Mouse (Mus musculus) G1E (cell line): Measurements from ENCODE around the gene 9130409I23Rik. TPM values are rescaled to one million over a fixed set of nuclear protein-coding genes. Genes with fewer than 3 reads are reported as not detected.

Source experiments
- ATAC-seq: 2 replicates; pipeline ENCODE4 v1.8.0; 2016; ENCODE audit warnings: mild to moderate bottlenecking; ENCODE audit not compliant: insufficient number of reproducible peaks, poor library complexity, low FRiP score, severe bottlenecking; ENCODE audit errors: extremely low read depth
- DNase-seq: peaks from one replicate; pipeline ENCODE4 v3.0.0; 2012; ENCODE audit warnings: low spot score
- H3K27me3 ChIP-seq: 2 replicates; pipeline ENCODE4 v1.6.1; 2012; ENCODE audit warnings: mild to moderate bottlenecking, low read length, inconsistent platforms; ENCODE audit not compliant: insufficient read depth
- H3K36me3 ChIP-seq: replicated peaks from 2 replicates; pipeline ENCODE3; 2012; ENCODE audit warnings: mild to moderate bottlenecking, inconsistent platforms
- H3K4me1 ChIP-seq: 2 replicates; pipeline ENCODE4 v1.6.1; 2012; ENCODE audit warnings: low read depth, low read length, inconsistent platforms, mixed read lengths; ENCODE audit not compliant: insufficient read depth
- H3K4me3 ChIP-seq: 2 replicates; pipeline ENCODE4 v1.5.1; 2012; ENCODE audit warnings: low read depth, mild to moderate bottlenecking, inconsistent platforms, low read length, moderate library complexity, mixed read lengths
- H3K9me3 ChIP-seq: replicated peaks from 2 replicates; pipeline ENCODE4 v1.6.1; 2012; ENCODE audit warnings: inconsistent platforms
- CTCF ChIP-seq: IDR thresholded peaks from 2 replicates; pipeline ENCODE4 v1.5.1; 2012; ENCODE audit warnings: low read depth, low read length, inconsistent platforms, mixed read lengths
- GATA1 ChIP-seq: IDR thresholded peaks from 2 replicates; pipeline ENCODE4 v1.6.1; 2012; ENCODE audit warnings: borderline replicate concordance, low read length, inconsistent platforms, mixed read lengths
- GATA2 ChIP-seq: IDR thresholded peaks from 2 replicates; pipeline ENCODE4 v1.6.1; 2012; ENCODE audit warnings: low read depth, low read length, inconsistent platforms, borderline replicate concordance
- POLR2AphosphoS5 ChIP-seq: IDR thresholded peaks from 2 replicates; pipeline ENCODE4 v1.6.1; 2012; ENCODE audit warnings: low read depth, low read length, inconsistent platforms; ENCODE audit not compliant: insufficient replicate concordance
- TAL1 ChIP-seq: conservative IDR thresholded peaks from 2 replicates; pipeline ENCODE4 v1.6.1; 2012; ENCODE audit warnings: low read depth, low read length, inconsistent platforms, mixed read lengths
- polyA plus RNA-seq: library from polyadenylated mRNA; stranded (reverse); fragments of >175 nt; gene quantifications from 2 replicates; pipeline ENCODE4 v1.2.3, GENCODE M21; 2012
- total RNA-seq, 2 experiments: library from RNA; stranded (forward) in 1 of 2; stranded (reverse) in 1 of 2; fragments of 200-1000 nt in 1 of 2; fragments of >200 nt in 1 of 2; fragmentation: Nextera tagmentation in 1 of 2; gene quantifications; 2 replicates each; pipeline ENCODE4 v1.2.3; 2014 to 2017

9130409I23Rik gene
- total RNA-seq (2014; fragmentation: Nextera tagmentation) (not detected in 2 replicates), total RNA-seq (2017) (0.05 TPM in 1 of 2 replicates, not detected in the other), polyA plus RNA-seq (not detected in 2 replicates)

DNA sequence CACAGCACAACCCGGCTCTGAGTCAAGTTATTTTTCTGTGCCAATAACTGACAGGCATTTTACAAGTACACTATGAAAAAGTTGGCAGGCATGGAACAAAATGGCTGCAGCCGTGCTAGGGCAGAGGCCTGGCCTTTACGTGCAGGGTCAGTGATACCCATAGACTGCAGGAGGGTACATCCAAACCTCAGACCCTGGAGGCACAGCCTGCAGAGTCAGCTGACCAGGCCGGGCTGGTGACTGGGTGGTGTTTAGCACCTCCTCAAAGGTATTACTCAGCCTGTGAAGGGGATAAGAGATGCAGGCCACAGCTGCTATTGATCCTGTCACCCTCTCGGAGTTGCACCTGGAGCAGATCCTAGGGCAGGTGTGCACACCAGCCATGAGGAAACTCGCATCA, at the start of gene 9130409I23Rik:
Gene 9130409I23Rik (plus strand): TSS at position 301 of the 400 bp plus-strand sequence.
- TF ChIP-seq GATA1 (no peak), TAL1 (no peak)
- peaks cover 14% of the 10 kb centered on the region for H3K27me3 ChIP-seq
- no peaks in the 10 kb centered on the region for H3K9me3 ChIP-seq
- H3K4me1 ChIP-seq: no peaks in the 10 kb centered on the region
- no peak for ATAC-seq
- H3K36me3 ChIP-seq: no peaks in the 10 kb centered on the region
- no peak for DNase-seq
- no peak within 1 kb of the TSS for H3K4me3 ChIP-seq

DNA sequence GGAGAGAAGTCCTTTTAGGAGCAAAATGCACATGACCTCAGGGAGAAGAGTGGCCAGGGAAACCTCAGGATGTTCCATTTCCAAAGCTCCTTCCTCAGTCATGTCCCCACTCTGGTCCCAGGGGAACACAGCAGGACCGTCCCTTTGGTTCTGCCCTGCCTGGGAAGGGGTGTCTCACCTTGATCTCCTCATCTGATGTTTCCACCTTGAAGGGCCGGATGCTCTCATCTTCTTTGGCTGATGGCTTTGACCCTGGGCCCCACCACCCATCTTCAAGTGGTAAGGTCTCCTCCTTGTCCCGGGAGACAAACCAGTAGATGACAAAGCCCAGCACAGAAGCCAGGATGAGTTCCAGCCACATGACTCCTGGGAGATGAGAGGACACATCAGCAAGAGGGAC, 49.4 kb upstream of the 9130409I23Rik start:
- Histone ChIP-seq H3K27me3 (peaks cover 69% of the 10 kb centered on the region), H3K9me3 (no peaks in the 10 kb centered on the region), H3K4me3 (no peak overlapping the region), H3K4me1 (no peaks in the 10 kb centered on the region), H3K36me3 (no peaks in the 10 kb centered on the region)
- no peak for DNase-seq
- ATAC-seq: no peak
- TF ChIP-seq POLR2AphosphoS5 (no peak), TAL1 (no peak), GATA2 (no peak), GATA1 (no peak), CTCF (no peak)

DNA sequence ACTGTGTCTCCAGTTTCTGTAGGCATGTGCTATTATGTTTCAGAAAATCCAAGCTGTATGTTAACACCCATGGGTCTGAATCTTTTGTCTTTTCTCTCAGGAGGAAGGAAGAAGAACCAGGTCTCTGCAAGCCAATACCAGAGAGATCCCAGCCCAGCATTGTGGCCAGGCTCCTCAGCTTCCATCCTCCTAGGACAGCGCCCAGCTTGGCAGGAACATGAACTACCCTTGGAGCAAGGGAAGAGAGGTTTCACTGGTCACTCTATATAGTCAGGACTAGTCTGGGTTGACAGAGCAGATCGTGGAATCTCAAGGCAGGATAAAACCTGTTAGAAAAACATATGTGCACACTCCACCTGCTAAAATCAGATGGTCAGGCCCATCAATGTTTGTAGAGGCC, 47.2 kb upstream of the 9130409I23Rik start:
- Histone ChIP-seq H3K4me1 (no peaks in the 10 kb centered on the region), H3K9me3 (no peaks in the 10 kb centered on the region), H3K27me3 (peaks cover 62% of the 10 kb centered on the region), H3K4me3 (no peak overlapping the region), H3K36me3 (no peaks in the 10 kb centered on the region)
- DNase-seq: no peak
- no peak for ATAC-seq
- TF ChIP-seq CTCF: no peak
- no peak for TF ChIP-seq GATA2
- no peak for TF ChIP-seq TAL1
- no peak for TF ChIP-seq POLR2AphosphoS5
- TF ChIP-seq GATA1: no peak

DNA sequence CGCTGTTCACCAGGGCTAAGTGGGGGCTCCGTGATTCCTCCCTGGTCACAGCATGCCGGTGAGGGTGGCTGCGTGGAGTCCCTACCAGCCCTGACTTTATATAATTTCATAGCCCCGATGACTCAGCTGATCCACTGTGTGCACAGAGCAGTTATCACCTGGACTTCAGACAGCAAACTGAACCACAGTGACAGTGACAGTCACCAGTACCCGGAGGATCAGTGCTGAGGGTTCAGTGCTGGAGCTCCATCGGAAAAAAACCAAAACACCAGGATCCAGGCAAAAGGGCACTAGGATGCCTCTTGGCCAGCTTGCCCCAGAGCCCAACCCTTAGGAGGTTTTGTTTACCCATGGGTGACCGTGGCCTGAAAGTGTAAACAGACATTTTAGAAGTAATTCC, 45.7 kb upstream of the 9130409I23Rik start:
- peaks cover 6% of the 10 kb centered on the region; the same call in 1 of the 2 replicates for H3K4me1 ChIP-seq
- H3K4me3 ChIP-seq: no peak overlapping the region
- H3K36me3 ChIP-seq: no peaks in the 10 kb centered on the region
- DNase-seq (no peak), ATAC-seq (no peak)
- no peak for TF ChIP-seq CTCF
- no peak for TF ChIP-seq GATA2
- no peak for TF ChIP-seq GATA1
- no peak for TF ChIP-seq POLR2AphosphoS5
- TF ChIP-seq TAL1: no peak
- H3K9me3 ChIP-seq: no peaks in the 10 kb centered on the region
- peaks cover 65% of the 10 kb centered on the region for H3K27me3 ChIP-seq

DNA sequence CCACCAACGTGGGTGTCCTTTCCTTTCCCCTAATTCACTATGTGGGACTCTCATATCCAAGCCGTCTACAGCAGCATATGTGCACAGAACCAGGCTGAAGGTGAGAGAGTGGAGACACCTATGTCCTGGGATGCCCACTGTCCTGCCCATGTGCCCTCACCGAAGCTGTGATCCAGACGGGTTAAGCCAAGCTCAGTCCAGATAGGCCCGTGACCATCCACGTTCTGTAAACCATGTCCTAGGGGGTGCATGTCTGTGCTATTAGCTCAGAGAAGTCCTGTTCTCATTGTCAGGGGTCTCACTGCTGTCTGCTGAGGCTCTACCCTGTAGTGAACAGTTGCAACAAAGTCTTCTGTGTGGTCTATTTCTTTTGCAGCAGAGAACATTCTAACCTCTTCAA, 43.2 kb upstream of the 9130409I23Rik start:
- no peak for DNase-seq

DNA sequence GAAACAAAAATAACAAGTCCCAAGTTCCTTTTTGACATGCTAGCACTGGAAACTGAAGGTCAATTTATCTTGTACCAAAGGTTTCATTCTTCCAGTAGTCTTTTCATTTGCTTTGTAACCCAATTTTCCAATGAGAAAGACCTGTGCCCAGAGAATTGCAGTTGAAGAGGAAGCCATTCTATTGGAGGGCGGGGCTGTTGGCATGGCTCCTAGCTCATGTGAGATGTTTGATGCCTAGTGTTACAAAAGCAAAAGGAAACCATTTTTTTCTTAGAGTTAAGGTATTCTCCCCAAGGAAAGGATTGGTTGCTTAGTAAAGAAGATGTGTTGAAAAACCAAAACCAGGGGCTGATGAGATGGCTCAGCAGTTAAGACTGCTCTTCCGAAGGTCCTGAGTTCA, 42.8 kb upstream of the 9130409I23Rik start:
- Histone ChIP-seq H3K36me3 (no peaks in the 10 kb centered on the region), H3K4me3 (no peak overlapping the region), H3K27me3 (peaks cover 65% of the 10 kb centered on the region), H3K9me3 (no peaks in the 10 kb centered on the region), H3K4me1 (peaks cover 11% of the 10 kb centered on the region; the same call in 1 of the 2 replicates)
- DNase-seq (no peak), ATAC-seq (no peak)
- TF ChIP-seq GATA2: no peak
- no peak for TF ChIP-seq TAL1
- TF ChIP-seq CTCF: no peak
- TF ChIP-seq POLR2AphosphoS5: no peak
- TF ChIP-seq GATA1: no peak

More for the DNA sequence above, 43.2 kb upstream of the 9130409I23Rik start:
- H3K4me1 ChIP-seq: peaks cover 7% of the 10 kb centered on the region; the same call in 1 of the 2 replicates
- H3K9me3 ChIP-seq: no peaks in the 10 kb centered on the region
- no peak for ATAC-seq
- H3K36me3 ChIP-seq: no peaks in the 10 kb centered on the region
- no peak overlapping the region for H3K4me3 ChIP-seq
- peaks cover 64% of the 10 kb centered on the region for H3K27me3 ChIP-seq
- TF ChIP-seq GATA2: no peak

DNA sequence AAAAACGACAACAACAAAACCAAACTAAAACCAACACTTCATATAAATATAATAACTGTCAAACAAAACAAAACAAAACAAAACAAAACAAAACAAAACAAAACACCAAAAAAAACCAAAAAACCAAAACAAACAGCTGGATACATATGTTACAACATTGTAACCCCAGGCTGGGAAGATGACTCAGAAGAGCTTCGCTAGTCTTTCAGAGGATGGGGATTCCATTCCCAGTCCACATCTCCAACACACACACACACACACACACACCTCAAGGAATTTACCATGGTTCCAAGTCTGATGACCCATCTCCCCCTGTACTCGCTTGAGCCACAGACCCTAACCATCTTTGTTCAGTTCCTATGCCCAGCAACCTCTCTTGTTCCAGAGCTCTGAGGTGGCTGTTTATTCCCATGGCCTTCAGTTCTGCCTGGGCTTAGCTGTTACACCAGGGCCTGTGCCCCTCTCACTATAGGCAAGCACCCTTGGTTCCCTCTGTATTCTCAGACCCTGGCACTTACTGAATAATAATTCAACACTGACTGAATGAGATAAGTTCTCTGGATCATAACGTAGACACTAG, 41.9 kb upstream of the 9130409I23Rik start:
- H3K4me3 ChIP-seq: no peak overlapping the region
- H3K4me1 ChIP-seq: peaks cover 14% of the 10 kb centered on the region; the same call in 1 of the 2 replicates
- no peaks in the 10 kb centered on the region for H3K36me3 ChIP-seq
- DNase-seq (no peak), ATAC-seq (no peak)
- no peaks in the 10 kb centered on the region for H3K9me3 ChIP-seq
- H3K27me3 ChIP-seq: peaks cover 65% of the 10 kb centered on the region
- TF ChIP-seq GATA2 (no peak), TAL1 (no peak), CTCF (no peak), POLR2AphosphoS5 (no peak), GATA1 (no peak)
